Mouse (Mus musculus) heart, adult 11 months (tissue): ENCODE results near the gene Akt1s1.
"Not testable (repeated sequence)": the region's sequence is repeated elsewhere in the genome, so short reads cannot be mapped to it uniquely, and the experiment has no call there.

Experiments used
- DNase-seq: peaks from one replicate; pipeline ENCODE4 v3.0.0; 2022

Akt1s1 gene

DNA sequence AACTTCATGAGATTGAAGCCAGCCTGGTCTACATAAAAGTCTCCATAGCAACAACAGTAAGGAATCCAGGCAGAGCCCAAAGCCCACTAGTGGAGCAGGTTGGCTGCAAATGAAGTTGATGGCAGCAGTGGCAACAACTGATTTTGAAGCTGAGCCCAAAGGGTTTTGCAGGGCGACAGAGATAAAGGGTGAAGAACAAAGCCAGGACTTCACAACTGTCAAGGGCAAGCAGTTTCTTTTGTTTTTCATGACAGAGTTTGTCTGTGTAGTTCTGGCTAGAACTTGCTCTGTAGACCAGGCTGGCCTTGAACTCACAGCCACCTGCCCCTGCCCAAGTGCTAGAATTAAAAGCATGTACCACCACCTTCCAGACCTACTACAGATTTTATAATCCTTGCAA, 22.4 kb downstream of the Akt1s1 start:
- DNase-seq = no peak

DNA sequence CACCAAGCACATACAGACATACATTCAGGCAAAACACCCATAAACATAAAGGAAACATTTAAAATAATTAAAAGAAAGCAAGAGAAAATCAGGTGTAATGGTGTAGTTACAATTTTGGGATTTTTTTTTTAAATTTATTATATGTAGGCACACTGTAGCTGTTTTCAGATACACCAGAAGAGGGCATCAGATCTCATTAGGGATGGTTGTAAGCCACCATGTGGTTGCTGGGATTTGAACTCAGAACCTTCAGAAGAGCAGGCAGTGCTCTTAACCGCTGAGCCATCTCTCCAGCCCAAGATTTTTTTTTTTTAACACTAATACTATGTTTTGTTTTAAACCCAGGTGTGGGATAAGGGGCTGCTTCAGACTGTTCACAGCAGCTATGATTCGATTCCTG, 23.0 kb downstream of the Akt1s1 start:
- not testable (repeated sequence) for DNase-seq

DNA sequence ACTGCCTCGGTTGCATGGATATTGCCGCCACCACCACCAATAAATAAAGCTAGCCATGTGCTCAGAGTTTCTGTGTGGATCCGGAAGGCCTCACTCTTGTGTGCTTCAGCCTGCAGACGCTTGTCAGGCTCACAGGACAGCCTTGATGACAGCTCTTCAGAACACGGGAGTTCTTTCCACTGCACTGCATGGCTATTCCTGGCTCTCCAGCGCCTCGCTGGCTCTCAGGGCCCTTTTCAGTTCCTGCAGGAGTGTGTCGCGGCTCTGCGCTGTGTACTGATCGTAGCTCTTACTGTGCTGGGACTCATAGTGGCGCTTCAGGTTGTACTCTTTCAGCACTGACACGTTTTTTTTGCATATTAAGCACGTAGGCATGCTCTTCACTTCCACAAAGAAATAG, 29.0 kb downstream of the Akt1s1 start:
- DNase-seq = peak; percentile 96

DNA sequence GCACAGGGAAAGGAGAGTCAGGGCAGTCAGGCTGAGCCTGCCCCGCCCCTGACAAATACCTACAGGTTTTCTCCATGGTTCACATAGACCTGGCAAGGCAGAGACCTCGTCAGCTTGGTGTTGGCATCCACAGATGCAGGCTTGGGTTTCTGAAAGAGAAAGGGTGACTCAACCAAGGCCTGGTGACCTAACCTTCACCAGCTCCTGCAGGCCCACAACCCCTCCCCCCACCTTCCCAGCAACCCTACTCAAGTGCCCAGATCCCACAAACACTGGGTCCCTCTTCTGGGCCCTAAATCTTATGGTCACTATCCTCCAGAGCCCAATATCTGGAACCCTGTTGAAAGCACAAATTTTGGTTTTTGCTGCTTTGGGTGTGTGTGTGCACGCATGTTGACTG, 34.2 kb downstream of the Akt1s1 start:
- DNase-seq = no peak

DNA sequence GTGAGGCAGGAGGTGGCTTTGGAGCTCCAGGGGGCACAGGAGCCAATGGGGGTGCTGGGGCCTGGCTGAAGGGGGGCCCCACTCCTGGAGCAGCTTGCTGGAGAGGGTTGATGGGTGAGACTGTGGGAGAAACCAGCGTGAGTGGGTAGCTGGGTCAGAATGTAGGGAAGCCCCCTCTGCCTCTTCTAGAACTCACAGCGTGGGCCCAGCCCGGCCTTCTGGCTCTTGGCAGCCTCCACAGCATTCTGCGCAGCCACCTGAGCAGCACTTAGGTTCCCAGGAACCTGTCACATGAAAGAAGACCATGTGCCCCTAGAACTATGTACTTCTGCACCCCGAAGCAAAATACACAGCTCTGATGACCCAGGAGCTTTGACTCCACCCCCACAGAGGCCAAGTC, 35.8 kb downstream of the Akt1s1 start:
- no peak for DNase-seq

DNA sequence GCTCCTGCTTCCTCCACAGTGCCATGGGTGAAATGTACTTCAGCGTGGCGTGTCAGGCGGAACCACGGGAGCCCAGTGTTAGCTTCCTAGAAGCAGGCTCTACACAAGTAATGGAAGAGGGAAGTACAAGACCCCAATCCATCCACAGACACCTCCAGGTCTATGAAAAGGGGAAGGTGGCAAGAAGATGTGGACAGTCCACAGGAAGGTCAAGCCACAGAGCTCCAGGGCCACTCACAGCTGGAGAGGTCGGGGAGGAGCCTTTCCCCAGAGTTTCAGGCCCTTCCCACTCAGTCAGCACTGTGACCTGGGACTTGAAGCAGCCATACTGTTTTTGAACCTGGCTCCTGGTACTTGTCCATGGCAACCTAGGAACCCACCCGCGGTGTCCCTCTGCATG, 38.2 kb downstream of the Akt1s1 start:
- peak; percentile 93 for DNase-seq

DNA sequence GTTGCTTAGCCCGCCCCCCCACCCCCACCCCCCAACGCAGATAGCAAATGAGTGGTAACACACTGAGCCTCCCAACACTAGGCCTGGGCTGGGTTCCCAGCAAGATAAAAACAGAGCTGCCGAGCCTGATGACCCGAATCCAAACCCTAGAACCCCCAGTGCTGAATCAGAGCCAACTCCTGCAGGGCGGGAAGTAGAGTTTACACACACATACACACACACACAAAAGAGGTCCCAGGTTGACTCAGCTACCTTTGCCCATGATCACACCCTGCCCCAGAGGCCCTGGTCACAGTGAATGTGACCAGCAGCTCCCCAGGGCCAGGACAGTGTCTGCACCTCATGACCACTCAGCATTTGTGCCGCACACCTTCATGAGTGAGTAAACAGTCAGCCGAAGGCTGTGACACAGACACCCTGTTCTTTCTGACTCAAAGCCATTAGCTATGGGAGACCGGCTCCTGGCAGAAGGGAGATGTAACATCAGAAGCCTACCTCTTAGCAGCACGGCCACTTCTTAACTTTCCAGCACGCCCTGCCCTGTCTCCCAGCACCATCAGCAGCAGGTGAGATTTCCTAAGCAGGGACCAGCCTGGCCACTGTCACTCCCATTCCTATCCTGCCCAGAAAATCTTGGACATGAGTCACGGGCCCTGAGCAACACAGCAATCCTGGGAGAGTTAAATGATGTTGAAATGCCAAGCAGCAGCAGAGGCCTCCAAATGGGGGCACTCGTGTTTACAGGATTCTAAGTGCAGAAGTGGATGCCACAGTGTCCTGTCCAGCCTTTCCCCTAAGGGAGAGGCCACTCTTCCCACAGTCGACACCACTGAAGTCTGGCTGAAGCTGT, 39.7 kb downstream of the Akt1s1 start:
- DNase-seq = no peak

DNA sequence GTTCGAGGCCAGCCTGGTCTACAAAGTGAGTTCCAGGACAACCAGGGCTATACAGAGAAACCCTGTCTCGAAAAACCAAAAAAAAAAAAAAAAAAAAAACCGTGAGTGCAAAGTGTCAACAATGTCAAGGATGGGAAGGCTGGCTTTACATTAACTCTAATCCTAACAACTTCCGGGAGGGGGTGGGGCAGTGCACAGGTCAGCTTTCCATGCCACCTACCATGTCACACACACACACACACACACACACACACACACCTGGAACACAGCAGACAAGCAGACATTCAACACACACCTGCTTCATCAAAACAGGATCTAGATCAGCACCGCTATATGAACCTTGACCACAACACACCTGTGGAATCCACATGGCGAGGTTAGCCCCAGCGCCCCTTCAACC, 41.4 kb downstream of the Akt1s1 start:
- no peak for DNase-seq

DNA sequence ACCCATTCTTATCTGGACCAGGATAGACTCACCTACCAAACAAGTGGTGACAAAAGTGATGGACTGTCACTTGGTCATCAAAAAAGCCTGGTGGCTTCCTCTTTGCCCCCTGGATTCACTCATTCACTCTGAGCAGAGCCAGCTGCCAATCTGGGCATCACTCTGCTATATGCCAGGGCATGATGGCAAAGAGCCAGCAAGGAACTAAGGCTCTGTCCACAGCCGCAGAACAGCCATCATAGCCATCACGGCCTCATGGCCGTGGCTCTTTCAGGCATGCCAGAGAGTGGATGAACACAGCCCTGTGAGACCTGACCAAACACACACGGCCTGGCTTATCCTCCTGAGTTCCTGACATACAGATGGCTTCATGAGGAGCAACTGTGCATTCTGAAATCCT, 41.9 kb downstream of the Akt1s1 start:
- DNase-seq = no peak

DNA sequence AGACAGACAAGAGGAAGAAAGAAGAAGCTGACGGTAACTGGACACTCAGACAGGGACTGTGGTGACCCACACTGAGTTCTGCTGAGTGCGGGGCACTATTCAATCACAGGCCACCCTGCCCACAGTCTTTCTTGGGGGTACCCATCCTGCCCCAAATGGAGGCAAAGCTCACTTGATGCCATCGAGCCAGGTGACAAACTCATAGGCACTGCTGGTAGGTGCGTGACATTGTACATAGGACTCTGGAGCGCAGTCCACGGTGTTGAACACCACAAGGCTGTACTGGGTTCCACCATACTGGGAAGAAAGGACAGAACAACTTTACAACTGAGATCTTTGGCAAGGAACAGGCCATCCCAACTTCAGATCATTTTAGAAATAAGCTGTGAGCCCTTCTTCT, 42.8 kb downstream of the Akt1s1 start:
- DNase-seq = peak; percentile 95

DNA sequence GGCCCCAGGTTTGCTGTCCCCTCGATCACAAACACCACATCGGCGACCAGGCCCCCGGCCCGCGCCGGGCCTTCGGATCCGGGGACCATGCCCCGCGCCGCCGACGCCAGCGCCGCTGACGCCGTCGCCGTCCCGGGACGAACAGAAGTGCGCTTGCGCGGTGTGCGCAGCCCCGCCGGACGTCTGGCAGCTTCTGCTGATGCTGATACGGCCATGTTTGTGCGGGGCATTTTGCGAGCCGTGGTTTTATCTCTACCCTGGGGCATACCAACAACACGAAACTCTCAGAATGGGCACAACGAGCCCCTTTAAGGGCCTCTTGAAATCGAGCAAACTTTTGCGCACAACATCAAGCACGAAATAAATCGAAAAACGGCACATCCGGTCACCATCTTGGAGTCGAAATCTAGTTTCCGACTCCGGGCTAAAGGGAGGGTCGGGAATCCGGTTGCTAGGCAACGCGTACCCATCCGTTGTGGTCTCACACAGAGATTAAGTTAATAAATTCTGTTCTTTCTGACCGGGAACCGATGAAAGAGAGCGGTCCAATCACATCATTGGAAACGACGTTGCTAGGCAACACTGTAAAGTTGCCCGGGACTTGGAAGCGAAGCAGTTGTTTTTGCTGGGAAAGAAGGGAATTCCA, 43.6 kb downstream of the Akt1s1 start, which contains the start of gene Med25:
TSS of gene Med25 (minus strand) at position 437 of the 646 bp plus-strand sequence.
- DNase-seq = peak; percentile 99

DNA sequence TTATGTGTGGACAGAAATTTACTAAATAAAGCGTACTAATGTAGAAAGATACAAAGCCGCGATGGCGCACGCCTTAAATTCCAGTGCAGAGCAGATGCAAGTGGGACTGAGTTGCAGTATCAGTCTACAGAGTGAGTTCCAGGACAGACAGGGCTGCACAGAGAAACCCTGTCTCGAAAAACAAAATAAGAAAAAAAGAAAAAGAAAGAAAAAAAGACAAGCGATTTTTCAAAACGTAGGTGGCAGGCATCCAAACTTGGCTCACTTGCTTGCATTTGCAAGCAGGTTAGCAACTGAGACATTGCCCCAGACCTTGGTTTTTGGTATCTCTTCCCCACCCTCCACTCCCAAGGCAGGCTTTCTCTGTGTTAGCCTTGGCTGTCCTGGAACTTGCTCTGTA, 44.4 kb downstream of the Akt1s1 start:
- DNase-seq = no peak

DNA sequence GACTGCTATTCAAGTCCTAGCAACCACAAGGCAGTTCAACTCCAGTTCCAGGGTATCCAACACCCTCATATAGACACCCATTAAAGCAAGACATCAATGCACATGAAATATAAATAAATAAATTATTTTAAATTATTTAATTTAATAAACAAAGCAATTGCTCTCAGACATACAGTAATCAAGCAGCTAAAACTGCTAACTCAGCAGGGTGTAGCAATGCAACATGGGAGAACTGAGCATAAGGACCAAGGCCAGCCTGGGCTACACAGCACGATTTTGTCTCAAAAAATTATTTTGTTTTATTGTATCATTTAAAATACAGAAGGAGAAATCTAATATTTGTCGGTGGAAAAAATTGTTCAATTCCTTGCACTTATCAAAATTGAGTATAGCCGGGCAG, 45.4 kb downstream of the Akt1s1 start:
- no peak for DNase-seq

DNA sequence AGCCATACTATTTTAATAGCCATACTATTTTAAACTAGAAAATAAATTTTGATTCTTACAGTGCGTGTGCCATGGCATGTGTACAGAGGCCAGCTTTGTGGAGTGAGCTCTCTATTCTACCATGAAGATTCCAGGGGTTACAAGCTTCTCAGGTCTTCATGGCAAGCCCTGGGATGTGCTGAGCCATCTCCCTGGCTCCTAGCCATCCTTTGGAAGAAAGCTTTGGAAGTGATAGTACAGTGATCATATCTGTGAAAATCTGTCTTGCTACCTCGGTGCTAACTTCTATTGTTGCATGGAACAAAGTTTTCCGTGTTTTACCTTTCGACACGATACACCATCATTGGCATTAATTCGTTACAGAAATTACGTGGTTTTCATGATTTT, 46.4 kb downstream of the Akt1s1 start:
- no peak for DNase-seq

DNA sequence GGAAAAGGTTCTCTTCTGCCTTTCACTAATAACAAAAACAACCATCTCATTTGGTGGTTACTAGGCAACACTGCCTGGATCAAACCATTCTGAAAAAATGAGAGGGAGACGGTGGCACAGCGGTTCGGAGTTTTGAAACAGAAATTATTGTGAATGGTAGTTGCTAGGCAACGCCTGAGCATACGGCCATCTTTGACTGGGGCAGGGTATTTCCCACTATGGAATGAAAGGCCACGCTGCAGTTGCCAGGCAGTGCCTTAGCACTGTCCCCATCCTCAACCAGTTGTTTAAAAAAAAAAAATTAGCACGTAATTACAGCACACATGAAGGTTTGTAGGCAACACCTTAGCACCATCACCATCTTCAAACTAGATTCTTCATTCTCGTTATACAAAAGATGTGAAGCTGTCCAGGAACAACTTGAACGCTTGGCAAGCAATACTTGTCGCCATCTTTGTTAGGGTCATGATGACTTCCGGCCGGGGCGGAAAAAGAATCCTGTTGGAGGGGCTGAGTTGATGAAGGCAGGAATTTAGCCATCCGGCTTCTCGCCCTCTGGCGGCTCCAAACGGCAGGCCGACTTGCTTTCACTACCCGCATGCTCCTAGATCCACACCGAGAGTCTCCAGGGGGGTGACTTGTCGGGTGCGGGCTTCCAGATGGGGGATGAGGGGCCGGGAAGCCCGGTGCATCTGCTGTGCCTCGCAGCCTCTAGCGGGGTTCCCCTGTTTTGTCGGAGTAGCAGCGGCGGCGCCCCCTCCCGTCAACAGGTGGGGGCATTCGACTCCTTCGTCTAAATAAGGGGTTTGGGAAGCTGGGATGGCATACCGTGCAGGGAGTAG, 47.0 kb downstream of the Akt1s1 start, which contains the start of gene Fuz:
TSS of gene Fuz (plus strand) at position 487 of the 842 bp plus-strand sequence.
- DNase-seq = peak; percentile 99

DNA sequence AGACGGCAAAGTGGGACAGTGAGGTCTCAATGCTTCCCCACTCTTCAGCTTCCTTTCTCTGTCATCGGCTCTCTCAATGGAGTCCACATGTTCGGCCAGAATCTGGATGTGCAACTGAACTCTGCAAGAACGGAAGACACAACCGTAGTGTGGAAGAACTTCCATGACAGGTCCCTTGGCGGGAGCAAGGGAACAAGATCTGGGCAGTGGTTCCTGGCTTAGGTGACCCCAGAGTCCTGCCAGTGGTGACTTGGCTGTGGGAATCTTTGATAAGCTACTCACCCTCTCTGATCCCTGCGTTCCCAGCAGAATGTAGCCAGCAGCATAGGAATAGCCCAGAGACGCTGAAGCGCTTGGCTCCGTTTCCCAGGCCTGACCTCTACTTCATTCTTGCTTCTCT, 47.7 kb downstream of the Akt1s1 start:
- peak; percentile 97 for DNase-seq

DNA sequence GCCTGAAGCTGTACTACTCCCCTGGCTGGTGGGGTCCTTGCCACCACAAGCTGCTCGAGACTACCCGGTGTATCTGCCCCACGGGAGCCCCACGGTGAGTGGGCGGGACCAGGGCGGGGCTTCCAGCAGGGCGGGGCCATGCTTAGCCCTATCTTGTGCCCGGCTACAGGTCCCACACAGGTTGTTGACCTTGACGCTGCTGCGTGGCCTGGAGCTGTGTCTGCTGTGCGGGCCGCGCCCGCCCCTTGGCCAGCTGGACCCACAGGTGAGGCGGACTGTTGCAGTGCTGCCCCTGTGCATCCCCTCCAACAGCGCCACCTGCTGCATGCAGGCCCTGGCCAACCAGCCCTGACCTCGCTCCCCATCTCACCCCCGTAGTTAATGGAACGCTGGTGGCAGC, 49.8 kb downstream of the Akt1s1 start:
- peak; percentile 97 for DNase-seq

DNA sequence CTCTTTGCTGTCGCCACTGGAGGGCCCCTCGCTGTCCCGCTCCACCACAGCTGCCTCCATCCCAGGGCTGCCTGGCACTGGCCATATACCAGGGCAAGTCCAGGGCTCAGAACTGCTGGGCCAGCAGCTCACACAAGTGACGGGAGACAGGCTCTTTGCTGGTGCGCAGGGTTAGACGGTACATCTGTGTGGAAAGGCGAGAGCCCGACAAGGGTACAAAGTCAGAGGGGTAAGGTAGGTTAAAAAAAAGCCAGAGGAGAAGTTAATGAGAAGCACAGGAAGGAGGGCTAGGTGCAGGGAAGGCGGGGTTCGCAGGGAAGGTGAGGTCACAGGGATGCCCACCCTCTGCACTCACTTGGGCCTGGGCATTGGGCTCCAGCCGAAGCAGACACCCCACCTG, 51.8 kb downstream of the Akt1s1 start:
- no peak for DNase-seq

DNA sequence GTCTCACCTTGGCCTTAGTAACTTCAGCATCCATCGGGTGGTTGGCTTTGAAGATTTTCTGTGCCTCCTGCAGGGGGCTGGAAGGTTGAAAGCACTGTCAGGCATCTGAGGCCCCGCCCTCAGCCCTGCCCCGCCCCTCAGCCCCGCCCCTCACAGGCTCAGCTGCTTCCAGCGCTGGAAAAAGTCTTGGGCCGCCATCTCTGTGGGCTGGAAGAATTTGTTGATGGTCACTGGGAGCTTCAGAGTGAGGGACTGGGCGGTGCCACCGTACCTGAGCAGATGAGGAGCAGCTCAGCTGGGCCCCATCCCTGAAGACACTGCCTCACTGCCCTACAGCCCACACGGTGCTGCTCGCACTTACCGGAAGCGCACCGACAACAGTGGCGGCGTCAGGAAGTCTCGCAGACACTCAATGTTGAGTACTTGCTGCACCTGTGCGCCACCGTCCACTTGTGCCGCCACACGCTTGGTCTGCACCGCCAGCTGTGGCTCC, 52.5 kb downstream of the Akt1s1 start:
- no peak for DNase-seq
